Mouse (Mus musculus): ENCODE measurements around the gene Ptpn14.

- TF ChIP-seq CTCF (IDR thresholded peaks at IDR 0.05; ENCODE audit: extremely low read depth, insufficient read depth, insufficient read length, insufficient replicate concordance) (no peak), POLR2A (IDR thresholded peaks at IDR 0.05; ENCODE audit: low read depth, low read length) (no peak)
Measured at GRCm38 (mm10) chr1:189698416-189698815, 29.7 kb upstream of the Ptpn14 start.

All from spleen, adult 2 months (tissue).